Mouse (Mus musculus): ENCODE measurements around the gene Gm9112. TPM values are rescaled to one million over a fixed set of nuclear protein-coding genes. Genes with fewer than 3 reads are reported as not detected.
A peak's percentile ranks its signal among the peaks of the same experiment; 100 is the strongest.
"Not testable (repeated sequence)": the region's sequence is repeated elsewhere in the genome, so short reads cannot be mapped to it uniquely, and the experiment has no call there.

Gm9112 gene
- polyA plus RNA-seq (2011; ENCODE audit: insufficient read depth, insufficient read length, low read depth, missing spikeins): 1.5 and 2.1 TPM in 2 replicates

GRCm38 (mm10) chrX:102707535-102707934, at the start of gene Gm9112, which contains the start of gene Dmrtc1b:
Gene Gm9112 (minus strand): TSS chrX:102707635.
Gene Dmrtc1b (plus strand): TSS chrX:102707865.
- H3K27me3 ChIP-seq (ENCODE audit: control insufficient read depth, insufficient read depth, low read length, poor library complexity, severe bottlenecking); H3K27ac ChIP-seq (ENCODE audit: insufficient read depth, low read length); H3K36me3 ChIP-seq (ENCODE audit: control insufficient read depth, insufficient read depth, low read length, poor library complexity, severe bottlenecking); H3K4me3 ChIP-seq (ENCODE audit: low read depth, low read length); H3K4me1 ChIP-seq (ENCODE audit: control insufficient read depth, insufficient read depth, low read length); H3K9ac ChIP-seq (ENCODE audit: low read depth, poor library complexity, severe bottlenecking); H3K9me3 ChIP-seq (replicated peaks; ENCODE audit: control insufficient read depth, insufficient read depth, low read length, poor library complexity, severe bottlenecking): not testable (repeated sequence)

GRCm38 (mm10) chrX:102724226-102724625, 16.8 kb upstream of the Gm9112 start:
- H3K9me3 ChIP-seq (replicated peaks; ENCODE audit: control insufficient read depth, insufficient read depth, low read length, poor library complexity, severe bottlenecking); H3K27ac ChIP-seq (ENCODE audit: insufficient read depth, low read length); H3K4me1 ChIP-seq (ENCODE audit: control insufficient read depth, insufficient read depth, low read length); H3K36me3 ChIP-seq (ENCODE audit: control insufficient read depth, insufficient read depth, low read length, poor library complexity, severe bottlenecking); H3K4me3 ChIP-seq (ENCODE audit: low read depth, low read length); H3K9ac ChIP-seq (ENCODE audit: low read depth, poor library complexity, severe bottlenecking); H3K27me3 ChIP-seq (ENCODE audit: control insufficient read depth, insufficient read depth, low read length, poor library complexity, severe bottlenecking): not testable (repeated sequence)

- not testable (repeated sequence) for H3K9me3 ChIP-seq (replicated peaks; ENCODE audit: control insufficient read depth, insufficient read depth, low read length, poor library complexity, severe bottlenecking); H3K27ac ChIP-seq (ENCODE audit: insufficient read depth, low read length); H3K9ac ChIP-seq (ENCODE audit: low read depth, poor library complexity, severe bottlenecking); H3K27me3 ChIP-seq (ENCODE audit: control insufficient read depth, insufficient read depth, low read length, poor library complexity, severe bottlenecking); H3K4me1 ChIP-seq (ENCODE audit: control insufficient read depth, insufficient read depth, low read length); H3K36me3 ChIP-seq (ENCODE audit: control insufficient read depth, insufficient read depth, low read length, poor library complexity, severe bottlenecking); H3K4me3 ChIP-seq (ENCODE audit: low read depth, low read length)
Measured at GRCm38 (mm10) chrX:102700636-102701035, 6.8 kb downstream of the Gm9112 start.

GRCm38 (mm10) chrX:102689252-102689651, 18.2 kb downstream of the Gm9112 start:
- not testable (repeated sequence) for H3K27ac ChIP-seq (ENCODE audit: insufficient read depth, low read length); H3K27me3 ChIP-seq (ENCODE audit: control insufficient read depth, insufficient read depth, low read length, poor library complexity, severe bottlenecking); H3K4me3 ChIP-seq (ENCODE audit: low read depth, low read length); H3K9me3 ChIP-seq (replicated peaks; ENCODE audit: control insufficient read depth, insufficient read depth, low read length, poor library complexity, severe bottlenecking); H3K9ac ChIP-seq (ENCODE audit: low read depth, poor library complexity, severe bottlenecking); H3K36me3 ChIP-seq (ENCODE audit: control insufficient read depth, insufficient read depth, low read length, poor library complexity, severe bottlenecking); H3K4me1 ChIP-seq (ENCODE audit: control insufficient read depth, insufficient read depth, low read length)
- TF ChIP-seq CTCF (IDR thresholded peaks at IDR 0.05; ENCODE audit: low read depth, low read length): peak; percentile 19

GRCm38 (mm10) chrX:102686872-102687271, 20.6 kb downstream of the Gm9112 start, which contains the start of gene Gm3880:
Gene Gm3880 (minus strand): TSS chrX:102686972.
- not testable (repeated sequence) for H3K27me3 ChIP-seq (ENCODE audit: control insufficient read depth, insufficient read depth, low read length, poor library complexity, severe bottlenecking); H3K27ac ChIP-seq (ENCODE audit: insufficient read depth, low read length); H3K9ac ChIP-seq (ENCODE audit: low read depth, poor library complexity, severe bottlenecking); H3K4me1 ChIP-seq (ENCODE audit: control insufficient read depth, insufficient read depth, low read length); H3K36me3 ChIP-seq (ENCODE audit: control insufficient read depth, insufficient read depth, low read length, poor library complexity, severe bottlenecking); H3K9me3 ChIP-seq (replicated peaks; ENCODE audit: control insufficient read depth, insufficient read depth, low read length, poor library complexity, severe bottlenecking); H3K4me3 ChIP-seq (ENCODE audit: low read depth, low read length)

GRCm38 (mm10) chrX:102684706-102685105, 22.7 kb downstream of the Gm9112 start:
- not testable (repeated sequence) for H3K27me3 ChIP-seq (ENCODE audit: control insufficient read depth, insufficient read depth, low read length, poor library complexity, severe bottlenecking); H3K36me3 ChIP-seq (ENCODE audit: control insufficient read depth, insufficient read depth, low read length, poor library complexity, severe bottlenecking); H3K4me3 ChIP-seq (ENCODE audit: low read depth, low read length); H3K27ac ChIP-seq (ENCODE audit: insufficient read depth, low read length); H3K4me1 ChIP-seq (ENCODE audit: control insufficient read depth, insufficient read depth, low read length); H3K9me3 ChIP-seq (replicated peaks; ENCODE audit: control insufficient read depth, insufficient read depth, low read length, poor library complexity, severe bottlenecking); H3K9ac ChIP-seq (ENCODE audit: low read depth, poor library complexity, severe bottlenecking)
- peak; percentile 40; the same call in 1 of the 2 replicates for TF ChIP-seq EP300 (IDR thresholded peaks at IDR 0.05; ENCODE audit: insufficient read depth, low read depth, low read length)

GRCm38 (mm10) chrX:102666641-102667040, 40.8 kb downstream of the Gm9112 start:
- no peak overlapping the region for H3K4me3 ChIP-seq (ENCODE audit: low read depth, low read length)
- H3K36me3 ChIP-seq (ENCODE audit: control insufficient read depth, insufficient read depth, low read length, poor library complexity, severe bottlenecking): no peaks in the 10 kb centered on the region
- H3K9ac ChIP-seq (ENCODE audit: low read depth, poor library complexity, severe bottlenecking): no peak overlapping the region
- H3K9me3 ChIP-seq (replicated peaks; ENCODE audit: control insufficient read depth, insufficient read depth, low read length, poor library complexity, severe bottlenecking): no peaks in the 10 kb centered on the region
- no peaks in the 10 kb centered on the region for H3K4me1 ChIP-seq (ENCODE audit: control insufficient read depth, insufficient read depth, low read length)
- H3K27me3 ChIP-seq (ENCODE audit: control insufficient read depth, insufficient read depth, low read length, poor library complexity, severe bottlenecking): no peaks in the 10 kb centered on the region
- TF ChIP-seq EP300 (IDR thresholded peaks at IDR 0.05; ENCODE audit: insufficient read depth, low read depth, low read length): no peak
- no peak for TF ChIP-seq POLR2A (IDR thresholded peaks at IDR 0.05; ENCODE audit: insufficient read depth, low read length)
- no peak overlapping the region for H3K27ac ChIP-seq (ENCODE audit: insufficient read depth, low read length)
